8 mouse cellular contexts compared by ENCODE assay signal in the genomic region with DNA sequence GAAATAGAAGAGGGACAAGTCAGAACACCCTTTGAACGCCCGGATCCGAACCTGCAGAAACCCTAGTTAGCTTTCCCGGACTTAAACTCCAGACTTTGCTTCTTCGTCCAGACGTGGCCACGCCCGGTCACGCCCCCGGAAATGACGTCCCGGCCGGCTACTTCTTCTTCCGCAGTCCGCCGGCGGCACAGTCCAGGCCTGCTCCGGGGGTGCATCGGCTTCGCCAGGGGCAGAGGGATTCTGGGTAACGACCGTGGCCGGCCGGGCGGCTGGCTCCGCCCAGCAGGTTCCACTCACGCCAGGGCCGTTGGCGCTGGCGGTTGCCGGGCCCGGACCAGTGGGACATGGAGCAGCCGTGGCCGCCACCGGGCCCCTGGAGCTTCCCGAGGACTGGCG. TPM values are rescaled to one million over a fixed set of nuclear protein-coding genes. Genes with fewer than 3 reads are reported as not detected.
DNase-seq lines count a peak whose midpoint lies in the region; ATAC-seq and TF ChIP-seq lines count a peak whose summit lies in the region.

A gene (plus strand): TSS at position 159 of the 396 bp plus-strand sequence.

- TF ChIP-seq CTCF in CH12.LX (conservative IDR thresholded peaks at IDR 0.05 in 1 of 2, IDR thresholded peaks at IDR 0.05 in 1 of 2; ENCODE audit: low read depth in 2 of 2, low read length in 2 of 2): no peak
- no peak for TF ChIP-seq CTCF in heart, postnatal 0 days (IDR thresholded peaks at IDR 0.05; ENCODE audit: low read depth)
- no peak for TF ChIP-seq CTCF in testis, adult 2 months (IDR thresholded peaks at IDR 0.05; ENCODE audit: control insufficient read depth, insufficient read depth, insufficient replicate concordance, low read depth, low read length)

- TF ChIP-seq POLR2A in CH12.LX (IDR thresholded peaks at IDR 0.05; ENCODE audit: low read depth, low read length): peak; percentile 96
- TF ChIP-seq POLR2A in testis, adult 2 months (IDR thresholded peaks at IDR 0.05; ENCODE audit: control insufficient read depth, low read depth, low read length): peak; percentile 86

- peak within 1 kb of the TSS; percentile 82 for H3K4me2 ChIP-seq in CH12.LX (ENCODE audit: insufficient read depth, low read depth, poor library complexity, severe bottlenecking)
- peak within 1 kb of the TSS; percentile 75 for H3K4me2 ChIP-seq in forebrain, embryonic 12.5 days
- peak within 1 kb of the TSS; percentile 62 for H3K4me2 ChIP-seq in heart, postnatal 0 days (ENCODE audit: low read depth, low read length)
- H3K4me2 ChIP-seq in liver, embryonic 16.5 days (ENCODE audit: low read depth, low read length): peak within 1 kb of the TSS; percentile 88
- peak within 1 kb of the TSS; percentile 74 for H3K4me2 ChIP-seq in neural tube, embryonic 13.5 days

- dilution Hi-C loops in CH12.LX (cut with MboI; ENCODE audit: extremely low pct_ligation_motif_present, extremely low pct_unique_long_range_greater_than_20kb, low sequenced_read_pairs): no loop called here

- peak within 1 kb of the TSS; percentile 5; the same call in 1 of the 2 replicates for H3K27ac ChIP-seq in CH12.LX (ENCODE audit: insufficient read depth, low read depth)
- H3K27ac ChIP-seq in forebrain, embryonic 12.5 days: peak within 1 kb of the TSS; percentile 81
- H3K27ac ChIP-seq in heart, postnatal 0 days (ENCODE audit: low read depth): peak within 1 kb of the TSS; percentile 99
- H3K27ac ChIP-seq in liver, embryonic 16.5 days (ENCODE audit: low read length): peak within 1 kb of the TSS; percentile 83
- H3K27ac ChIP-seq in neural tube, embryonic 13.5 days (replicated peaks): peak within 1 kb of the TSS; percentile 89
- H3K27ac ChIP-seq in testis, adult 2 months (ENCODE audit: control insufficient read depth, insufficient read depth, low read depth, low read length): peak within 1 kb of the TSS; percentile 95

- peak within 1 kb of the TSS; percentile 71 for H3K9ac ChIP-seq in CH12.LX (ENCODE audit: insufficient read depth, low read depth)
- peak within 1 kb of the TSS; percentile 87 for H3K9ac ChIP-seq in forebrain, embryonic 12.5 days
- H3K9ac ChIP-seq in heart, postnatal 0 days (replicated peaks; ENCODE audit: low read depth, low read length): peak within 1 kb of the TSS; percentile 94
- peak within 1 kb of the TSS; percentile 95 for H3K9ac ChIP-seq in liver, embryonic 16.5 days (ENCODE audit: low read depth, low read length)
- peak within 1 kb of the TSS; percentile 92 for H3K9ac ChIP-seq in neural tube, embryonic 13.5 days

- TF ChIP-seq RAD21 in CH12.LX (IDR thresholded peaks at IDR 0.05; ENCODE audit: low read depth, low read length): no peak

- in situ Hi-C loops in CH12.LX (cut with MboI; ENCODE audit: low pct_ligation_motif_present, low pct_unique_long_range_greater_than_20kb, low sequenced_read_pairs): no loop called here

- peaks cover 8 to 23% of the 10 kb centered on the region in 2 experiments for H3K36me3 ChIP-seq in CH12.LX (replicated peaks in 1 of 2; ENCODE audit: control insufficient read depth in 1 of 2, insufficient read depth in 1 of 2, low read length in 1 of 2)
- H3K36me3 ChIP-seq in forebrain, embryonic 12.5 days (replicated peaks): peaks cover 10% of the 10 kb centered on the region
- H3K36me3 ChIP-seq in heart, postnatal 0 days (replicated peaks; ENCODE audit: control insufficient read depth, insufficient read depth, low read length): peaks cover 11% of the 10 kb centered on the region
- H3K36me3 ChIP-seq in liver, embryonic 16.5 days (ENCODE audit: control insufficient read depth, insufficient read depth): peaks cover 7% of the 10 kb centered on the region
- peaks cover 13% of the 10 kb centered on the region for H3K36me3 ChIP-seq in neural tube, embryonic 13.5 days
- peaks cover 3% of the 10 kb centered on the region; the same call in 1 of the 2 replicates for H3K36me3 ChIP-seq in testis, adult 2 months (ENCODE audit: control insufficient read depth, insufficient read depth, low read length)

- peaks cover 5 to 13% of the 10 kb centered on the region in 2 experiments; a peak in 3 of 4 replicates for H3K4me1 ChIP-seq in CH12.LX (ENCODE audit: control insufficient read depth in 1 of 2, insufficient read depth in 2 of 2)
- peaks cover 15% of the 10 kb centered on the region for H3K4me1 ChIP-seq in forebrain, embryonic 12.5 days
- H3K4me1 ChIP-seq in heart, postnatal 0 days (ENCODE audit: control insufficient read depth, insufficient read depth): peaks cover 11% of the 10 kb centered on the region
- H3K4me1 ChIP-seq in liver, embryonic 16.5 days (ENCODE audit: control insufficient read depth, low read depth, low read length): peaks cover 17% of the 10 kb centered on the region
- peaks cover 24% of the 10 kb centered on the region for H3K4me1 ChIP-seq in neural tube, embryonic 13.5 days (replicated peaks)
- peaks cover 3% of the 10 kb centered on the region; the same call in 1 of the 2 replicates for H3K4me1 ChIP-seq in testis, adult 2 months (ENCODE audit: control insufficient read depth, insufficient read depth, low read length)

- 0% methylated on average over 34 of the region's 37 CpGs for WGBS in forebrain, embryonic 12.5 days
- under 1% methylated on average over 37 of the region's 37 CpGs for WGBS in heart, postnatal 0 days
- WGBS in liver, embryonic 16.5 days (ENCODE audit: insufficient replicate concordance): 0% methylated on average over 37 of the region's 37 CpGs
- WGBS in neural tube, embryonic 13.5 days: under 1% methylated on average over 37 of the region's 37 CpGs

- peak; percentile 91 for DNase-seq in CH12.LX (ENCODE audit: extremely low read depth)
- DNase-seq in c-Kit-positive CD71-positive TER-119-negative erythroid progenitor cells, embryonic 14.5 days (ENCODE audit: low read depth): peak; percentile 90
- DNase-seq in heart, postnatal 0 days (ENCODE audit: low spot score): peak; percentile 95
- DNase-seq in kidney, postnatal 4 days: peak; percentile 100

- ATAC-seq in forebrain, embryonic 12.5 days (ENCODE audit: low FRiP score): peak; percentile 98
- peak; percentile 97 for ATAC-seq in heart, postnatal 0 days (ENCODE audit: insufficient read depth, low read depth)
- peak; percentile 99 for ATAC-seq in liver, embryonic 16.5 days (ENCODE audit: low read depth)
- peak; percentile 97 for ATAC-seq in neural tube, embryonic 13.5 days (ENCODE audit: low read depth)

- peak within 1 kb of the TSS; percentile 77 to 97 (median 92) for H3K4me3 ChIP-seq in CH12.LX (replicated peaks in 1 of 3; ENCODE audit: low read depth in 2 of 3, low read length in 2 of 3, poor library complexity in 1 of 3)
- H3K4me3 ChIP-seq in forebrain, embryonic 12.5 days (replicated peaks): peak within 1 kb of the TSS; percentile 91
- peak within 1 kb of the TSS; percentile 86 for H3K4me3 ChIP-seq in heart, postnatal 0 days (ENCODE audit: low read depth, low read length)
- peak within 1 kb of the TSS; percentile 94 for H3K4me3 ChIP-seq in liver, embryonic 16.5 days (ENCODE audit: low read depth, low read length)
- H3K4me3 ChIP-seq in neural tube, embryonic 13.5 days: peak within 1 kb of the TSS; percentile 97
- H3K4me3 ChIP-seq in testis, adult 2 months (ENCODE audit: control insufficient read depth, low read depth, low read length): peak within 1 kb of the TSS; percentile 98

- H3K9me3 ChIP-seq in CH12.LX (replicated peaks; ENCODE audit: low read length): no peaks in the 10 kb centered on the region
- no peaks in the 10 kb centered on the region for H3K9me3 ChIP-seq in forebrain, embryonic 12.5 days
- no peaks in the 10 kb centered on the region for H3K9me3 ChIP-seq in heart, postnatal 0 days (replicated peaks; ENCODE audit: control insufficient read depth, low read length)
- H3K9me3 ChIP-seq in liver, embryonic 16.5 days (replicated peaks; ENCODE audit: control insufficient read depth, low read length): no peaks in the 10 kb centered on the region
- H3K9me3 ChIP-seq in neural tube, embryonic 13.5 days: no peaks in the 10 kb centered on the region

- H3K27me3 ChIP-seq in CH12.LX (replicated peaks): peaks cover 4% of the 10 kb centered on the region
- peaks cover 4% of the 10 kb centered on the region; the same call in 1 of the 2 replicates for H3K27me3 ChIP-seq in forebrain, embryonic 12.5 days
- H3K27me3 ChIP-seq in heart, postnatal 0 days (ENCODE audit: control insufficient read depth, insufficient read depth, low read length): no peaks in the 10 kb centered on the region
- H3K27me3 ChIP-seq in liver, embryonic 16.5 days (ENCODE audit: control insufficient read depth, insufficient read depth, low read depth, low read length): no peaks in the 10 kb centered on the region
- H3K27me3 ChIP-seq in neural tube, embryonic 13.5 days: no peaks in the 10 kb centered on the region
- H3K27me3 ChIP-seq in testis, adult 2 months (ENCODE audit: control insufficient read depth, insufficient read depth, low read length): no peaks in the 10 kb centered on the region

- H3K79me2 ChIP-seq in CH12.LX (replicated peaks; ENCODE audit: control insufficient read depth, extremely low read depth, insufficient read depth, poor library complexity, severe bottlenecking): peaks cover 19% of the 10 kb centered on the region

- no peak for TF ChIP-seq EP300 in CH12.LX (IDR thresholded peaks at IDR 0.05; ENCODE audit: low read length)
- TF ChIP-seq EP300 in heart, postnatal 0 days (IDR thresholded peaks at IDR 0.05; ENCODE audit: low read depth): no peak; the same call in 1 of the 2 replicates

TF ChIP-seq in CH12.LX, 34 proteins besides CTCF, POLR2A, EP300 and RAD21 (continues in another document):
- TF ChIP-seq SIN3A (IDR thresholded peaks at IDR 0.05; ENCODE audit: low read length) (peak; percentile 85), NRF1 (IDR thresholded peaks at IDR 0.05; ENCODE audit: low read depth, low read length) (peak; percentile 51; the same call in 1 of the 2 replicates), IRF4 (IDR thresholded peaks at IDR 0.05; ENCODE audit: low read depth, low read length) (peak; percentile 42), MEF2A (IDR thresholded peaks at IDR 0.05; ENCODE audit: borderline replicate concordance, low read depth, low read length) (peak; percentile 71; the same call in 1 of the 2 replicates), PAX5 (IDR thresholded peaks at IDR 0.05; ENCODE audit: low read length) (no peak), MYC (IDR thresholded peaks at IDR 0.05; ENCODE audit: low read depth, low read length) (0 out of 2 replicates have a peak, but pooled peaks have one; percentile 27), MAX (IDR thresholded peaks at IDR 0.05; ENCODE audit: low read length) (peak; percentile 70; the same call in 1 of the 2 replicates)

RNA-seq across cellular contexts. Expression of the gene that starts here (rescaled TPM):
- total RNA-seq in CH12.LX (2012; rRNA removed) (14.0 and 15.6 TPM in 2 replicates), CH12.LX (2014; rRNA removed) (22.9 and 28.1 TPM in 2 replicates)
- 26.5 and 26.8 TPM in 2 replicates for polyA plus RNA-seq in CH12.LX (2012; ENCODE audit: insufficient read length, low read depth)
- 56.2 and 64.1 TPM in 2 replicates for polyA plus RNA-seq in forebrain, embryonic 12.5 days (2016; fragmentation: Nextera tagmentation; extraction: Ambion mirVana)
- total RNA-seq in heart, postnatal 0 days (2014; rRNA removed; ENCODE audit: low replicate concordance): 90.6 and 98.7 TPM in 2 replicates
- polyA plus RNA-seq in heart, postnatal 0 days (2015; fragmentation: Nextera tagmentation; extraction: Ambion mirVana): 44.0 and 50.3 TPM in 2 replicates
- polyA plus RNA-seq in liver, embryonic 16.5 days (2015; fragmentation: Nextera tagmentation; extraction: Ambion mirVana): 9.9 and 10.2 TPM in 2 replicates
- 47.2 and 49.7 TPM in 2 replicates for polyA plus RNA-seq in neural tube, embryonic 13.5 days (2015; fragmentation: Nextera tagmentation; extraction: Ambion mirVana)
- 19.9 and 26.8 TPM in 2 replicates for polyA plus RNA-seq in testis, adult 2 months (2012; rRNA removed)

Comparison
In these comparisons a context has a peak if more than half of its experiments do, and no peak if none do; other contexts are left out.
1. Peak in every context shown above with its lines: DNase-seq, ATAC-seq, H3K4me3 ChIP-seq and H3K27ac ChIP-seq.
2. H3K27ac ChIP-seq: peak in every context shown above with its lines; median percentile 99 in heart, postnatal 0 days; 95 in testis, adult 2 months; 89 in neural tube, embryonic 13.5 days; 83 in liver, embryonic 16.5 days; 81 in forebrain, embryonic 12.5 days; 5 in CH12.LX.